Mouse (Mus musculus): ENCODE data around the gene Arid1b. TPM values are rescaled to one million over a fixed set of nuclear protein-coding genes. Genes with fewer than 3 reads are reported as not detected.

The Arid1b gene
- polyA plus RNA-seq (2015; fragmentation: Nextera tagmentation; extraction: Ambion mirVana) = 5.0 and 8.9 TPM in 2 replicates

DNA sequence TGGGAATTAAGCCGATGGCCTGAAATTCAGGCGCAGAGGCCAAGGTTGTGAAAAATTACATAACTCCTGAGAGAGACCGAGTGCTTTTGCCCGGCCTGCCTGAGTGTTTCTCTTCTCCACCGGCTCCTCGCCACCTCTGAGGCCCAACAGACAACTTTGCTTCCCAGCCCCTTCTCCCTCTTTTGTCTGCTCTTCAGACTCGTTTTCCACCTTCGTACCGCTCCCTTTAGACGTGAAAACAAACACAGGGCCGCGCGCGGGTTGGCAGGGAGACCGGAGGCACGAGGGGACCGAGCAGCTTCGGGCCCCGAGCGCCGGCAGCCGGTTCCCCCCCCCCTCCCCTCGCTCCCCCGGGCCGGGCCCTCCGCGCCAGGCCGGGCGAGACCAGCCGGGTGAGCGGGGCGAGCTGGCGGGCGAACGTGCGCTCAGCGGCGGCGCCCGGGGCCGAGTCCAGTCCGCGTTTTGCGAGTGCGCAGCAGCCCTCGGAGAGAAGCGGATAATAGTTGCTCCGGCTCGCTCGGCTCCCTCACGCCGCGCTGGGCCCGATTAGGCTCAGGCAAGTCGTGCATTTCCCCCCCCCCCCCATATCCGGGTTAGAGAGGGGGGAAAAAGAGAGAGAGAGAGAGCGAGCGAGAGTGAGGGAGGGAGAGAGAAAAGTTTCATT is at the start of gene Arid1b:
Gene Arid1b, plus strand, starts transcription at position 493 of the 664 bp plus-strand sequence.
- peak within 1 kb of the TSS; percentile 97 for H3K9ac ChIP-seq
- peak within 1 kb of the TSS; percentile 76 for H3K4me2 ChIP-seq
- H3K9me3 ChIP-seq (replicated peaks) = no peaks in the 10 kb centered on the region
- peak within 1 kb of the TSS; percentile 98 for H3K27ac ChIP-seq
- H3K36me3 ChIP-seq = no peaks in the 10 kb centered on the region
- peak within 1 kb of the TSS; percentile 97 for H3K4me3 ChIP-seq
- WGBS = under 1% methylated on average over 54 of the region's 58 CpGs
- ATAC-seq (replicated peaks; ENCODE audit: insufficient number of reproducible peaks, insufficient read depth, low FRiP score, low read depth) = peak; percentile 77
- H3K27me3 ChIP-seq = no peaks in the 10 kb centered on the region
- H3K4me1 ChIP-seq (replicated peaks) = peaks cover 13% of the 10 kb centered on the region

GRCm38 (mm10) chr17:4945311-4945751 is 48.8 kb upstream of the Arid1b start:
- Histone ChIP-seq H3K4me2 (peak overlapping the region; percentile 57; the same call in 1 of the 2 replicates), H3K9ac (no peak overlapping the region), H3K27me3 (no peaks in the 10 kb centered on the region), H3K27ac (peak overlapping the region; percentile 62), H3K9me3 (replicated peaks) (no peaks in the 10 kb centered on the region), H3K4me3 (no peak overlapping the region), H3K4me1 (replicated peaks) (peaks cover 27% of the 10 kb centered on the region), H3K36me3 (no peaks in the 10 kb centered on the region)
- WGBS = 76% methylated on average over 6 of the region's 6 CpGs
- ATAC-seq (replicated peaks; ENCODE audit: insufficient number of reproducible peaks, insufficient read depth, low FRiP score, low read depth) = no peak

- Histone ChIP-seq H3K4me1 (replicated peaks) (peaks cover 27% of the 10 kb centered on the region), H3K9me3 (replicated peaks) (no peaks in the 10 kb centered on the region), H3K4me3 (peak overlapping the region; percentile 27), H3K4me2 (peak overlapping the region; percentile 57), H3K27me3 (no peaks in the 10 kb centered on the region), H3K36me3 (no peaks in the 10 kb centered on the region), H3K27ac (peak overlapping the region; percentile 62), H3K9ac (no peak overlapping the region)
- WGBS = 14% methylated on average over 11 of the region's 11 CpGs
- peak; percentile 73; the same call in 1 of the 2 replicates for ATAC-seq (replicated peaks; ENCODE audit: insufficient number of reproducible peaks, insufficient read depth, low FRiP score, low read depth)
Measured at GRCm38 (mm10) chr17:4945871-4946331, 48.2 kb upstream of the Arid1b start.

GRCm38 (mm10) chr17:4946421-4946974 is 47.6 kb upstream of the Arid1b start:
- Histone ChIP-seq H3K9ac (no peak overlapping the region), H3K4me2 (peak overlapping the region; percentile 57), H3K27me3 (no peaks in the 10 kb centered on the region), H3K36me3 (no peaks in the 10 kb centered on the region), H3K4me3 (peak overlapping the region; percentile 25), H3K27ac (no peak overlapping the region), H3K9me3 (replicated peaks) (no peaks in the 10 kb centered on the region), H3K4me1 (replicated peaks) (peaks cover 27% of the 10 kb centered on the region)
- ATAC-seq (replicated peaks; ENCODE audit: insufficient number of reproducible peaks, insufficient read depth, low FRiP score, low read depth) = peak; percentile 58; the same call in 1 of the 2 replicates
- WGBS = 17% methylated on average over 12 of the region's 12 CpGs

DNA sequence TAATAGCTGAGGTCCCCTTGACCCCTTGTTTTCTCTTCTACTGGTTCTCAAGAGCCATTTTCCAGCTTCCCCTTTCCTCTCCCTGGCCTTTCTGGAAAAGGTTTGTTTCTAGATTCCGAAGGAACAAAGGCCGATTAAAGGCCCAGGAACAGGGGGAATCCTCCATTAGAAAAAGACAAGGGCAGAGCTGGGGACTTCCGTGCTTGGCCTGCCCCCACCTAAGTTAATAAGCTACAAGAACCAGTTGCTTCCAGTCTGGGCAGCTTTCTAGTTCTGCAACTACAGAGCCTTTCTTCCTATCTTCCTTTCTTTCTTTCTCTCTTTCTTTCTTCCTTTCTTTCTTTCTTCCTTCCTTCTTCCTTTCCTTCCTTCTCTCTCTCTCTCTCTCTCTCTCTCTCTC is 47.1 kb upstream of the Arid1b start:
- no peak overlapping the region for H3K4me3 ChIP-seq

DNA sequence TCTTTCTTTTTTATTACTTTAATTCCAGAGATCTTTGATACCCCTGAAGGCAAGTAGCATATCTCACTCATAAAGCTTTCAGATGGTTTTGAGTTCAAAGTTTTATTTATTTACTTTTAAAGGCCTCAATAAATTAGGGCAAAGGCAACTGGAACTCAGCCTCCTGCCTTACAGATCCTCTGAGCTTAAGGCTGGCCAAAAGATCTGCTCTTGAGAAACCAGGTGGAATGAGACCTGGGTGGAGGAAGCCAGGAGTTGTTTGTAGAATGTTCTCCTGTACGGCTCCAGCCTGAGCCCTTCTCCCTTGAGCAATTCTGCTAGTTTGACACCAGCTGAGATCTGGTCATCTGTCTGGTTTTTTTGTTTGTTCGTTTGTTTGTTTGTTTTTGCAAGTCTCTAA is 46.7 kb upstream of the Arid1b start:
- H3K27me3 ChIP-seq = no peaks in the 10 kb centered on the region
- H3K27ac ChIP-seq = no peak overlapping the region
- H3K9me3 ChIP-seq (replicated peaks) = no peaks in the 10 kb centered on the region
- peaks cover 27% of the 10 kb centered on the region for H3K4me1 ChIP-seq (replicated peaks)
- H3K36me3 ChIP-seq = no peaks in the 10 kb centered on the region
- no peak overlapping the region for H3K9ac ChIP-seq
- no peak overlapping the region for H3K4me3 ChIP-seq
- no peak overlapping the region for H3K4me2 ChIP-seq
- no peak for ATAC-seq (replicated peaks; ENCODE audit: insufficient number of reproducible peaks, insufficient read depth, low FRiP score, low read depth)
- WGBS = 58% methylated on average over 2 of the region's 2 CpGs

More for the DNA sequence above, 47.1 kb upstream of the Arid1b start:
- Histone ChIP-seq H3K9ac (no peak overlapping the region), H3K36me3 (no peaks in the 10 kb centered on the region), H3K27ac (no peak overlapping the region), H3K4me1 (replicated peaks) (peaks cover 27% of the 10 kb centered on the region), H3K9me3 (replicated peaks) (no peaks in the 10 kb centered on the region), H3K4me2 (peak overlapping the region; percentile 57; the same call in 1 of the 2 replicates), H3K27me3 (no peaks in the 10 kb centered on the region)
- WGBS = 60% methylated on average over 3 of the region's 3 CpGs
- no peak for ATAC-seq (replicated peaks; ENCODE audit: insufficient number of reproducible peaks, insufficient read depth, low FRiP score, low read depth)

DNA sequence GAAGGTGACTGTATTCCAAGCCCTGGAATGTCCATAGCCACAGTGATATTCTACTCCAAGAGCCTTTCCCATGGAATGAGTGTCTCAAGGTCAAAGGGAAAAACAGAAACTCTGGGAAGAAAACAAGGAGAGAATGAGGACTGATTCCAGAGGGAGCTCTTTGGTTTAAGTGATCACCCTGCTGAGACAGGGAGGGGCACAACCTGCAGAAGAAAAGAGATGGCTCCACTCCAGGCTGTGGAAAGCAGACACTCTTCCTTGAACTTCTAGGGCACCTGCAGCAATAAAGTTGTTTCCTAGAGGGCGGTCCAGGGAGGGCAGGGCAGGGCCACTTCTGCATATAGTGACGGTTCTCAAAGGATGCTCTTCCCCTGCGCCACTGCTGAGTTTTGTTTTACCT is 45.6 kb upstream of the Arid1b start:
- Histone ChIP-seq H3K4me1 (replicated peaks) (peaks cover 27% of the 10 kb centered on the region), H3K4me2 (no peak overlapping the region), H3K9ac (no peak overlapping the region), H3K27ac (no peak overlapping the region), H3K27me3 (no peaks in the 10 kb centered on the region), H3K36me3 (no peaks in the 10 kb centered on the region), H3K9me3 (replicated peaks) (no peaks in the 10 kb centered on the region), H3K4me3 (no peak overlapping the region)
- WGBS = 63% methylated on average over 3 of the region's 3 CpGs
- no peak for ATAC-seq (replicated peaks; ENCODE audit: insufficient number of reproducible peaks, insufficient read depth, low FRiP score, low read depth)

DNA sequence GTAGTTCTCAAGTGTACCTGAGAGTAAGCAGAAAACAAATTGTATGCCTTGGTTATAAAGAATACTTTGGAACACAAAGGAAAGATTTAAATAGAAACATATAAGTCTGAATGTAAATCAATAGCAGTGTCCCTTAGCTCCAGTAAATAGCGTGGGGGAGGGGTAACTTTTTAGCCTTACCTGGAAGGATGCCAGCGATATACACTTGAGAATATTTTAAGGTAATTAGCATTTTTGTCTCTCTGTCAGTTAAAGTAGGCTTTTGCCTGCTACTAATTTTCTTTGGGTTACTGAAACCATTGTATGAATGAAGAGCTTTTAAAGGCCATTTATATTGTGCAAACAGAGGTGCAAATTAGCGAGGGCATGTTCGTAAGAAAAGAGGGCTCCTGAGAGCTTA is 39.7 kb upstream of the Arid1b start:
- H3K4me1 ChIP-seq (replicated peaks) = peaks cover 4% of the 10 kb centered on the region; the same call in 1 of the 2 replicates
- H3K4me3 ChIP-seq = no peak overlapping the region
- H3K9ac ChIP-seq = no peak overlapping the region
- no peak overlapping the region for H3K4me2 ChIP-seq
- H3K27ac ChIP-seq = no peak overlapping the region
- H3K9me3 ChIP-seq (replicated peaks) = no peaks in the 10 kb centered on the region
- H3K36me3 ChIP-seq = no peaks in the 10 kb centered on the region
- no peak for ATAC-seq (replicated peaks; ENCODE audit: insufficient number of reproducible peaks, insufficient read depth, low FRiP score, low read depth)
- H3K27me3 ChIP-seq = no peaks in the 10 kb centered on the region
- WGBS = 79% methylated on average over 4 of the region's 4 CpGs

GRCm38 (mm10) chr17:4964192-4964877 is 29.8 kb upstream of the Arid1b start:
- no peak for ATAC-seq (replicated peaks; ENCODE audit: insufficient number of reproducible peaks, insufficient read depth, low FRiP score, low read depth)

DNA sequence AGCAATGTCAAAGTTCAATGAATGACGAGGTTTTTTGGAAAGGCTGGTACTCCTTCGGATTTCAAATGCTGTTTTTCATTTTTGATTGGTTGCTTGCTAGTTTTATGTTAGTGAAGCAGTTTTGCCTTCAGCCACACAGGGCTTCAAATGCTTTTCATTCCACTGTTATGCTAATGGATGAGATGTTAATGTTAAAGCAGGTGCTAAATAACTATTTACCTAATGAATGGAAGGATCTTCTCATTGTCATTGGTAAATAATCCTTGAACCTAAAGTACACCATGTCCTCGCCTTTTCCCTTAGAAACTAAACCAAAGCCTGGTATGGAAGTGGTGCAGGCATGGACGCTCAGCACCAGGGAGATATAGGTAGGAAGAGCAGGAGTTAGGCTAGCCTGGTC is 26.9 kb upstream of the Arid1b start:
- Histone ChIP-seq H3K36me3 (no peaks in the 10 kb centered on the region), H3K4me1 (replicated peaks) (no peaks in the 10 kb centered on the region), H3K4me2 (no peak overlapping the region), H3K27me3 (no peaks in the 10 kb centered on the region), H3K27ac (no peak overlapping the region), H3K4me3 (no peak overlapping the region), H3K9me3 (replicated peaks) (no peaks in the 10 kb centered on the region), H3K9ac (no peak overlapping the region)
- ATAC-seq (replicated peaks; ENCODE audit: insufficient number of reproducible peaks, insufficient read depth, low FRiP score, low read depth) = no peak
- 56% methylated on average over 4 of the region's 4 CpGs for WGBS

More at GRCm38 (mm10) chr17:4964192-4964877, 29.8 kb upstream of the Arid1b start:
- 77% methylated on average over 10 of the region's 10 CpGs for WGBS
- Histone ChIP-seq H3K27ac (no peak overlapping the region), H3K9ac (no peak overlapping the region), H3K36me3 (no peaks in the 10 kb centered on the region), H3K4me1 (replicated peaks) (no peaks in the 10 kb centered on the region), H3K27me3 (no peaks in the 10 kb centered on the region), H3K9me3 (replicated peaks) (no peaks in the 10 kb centered on the region), H3K4me3 (no peak overlapping the region), H3K4me2 (no peak overlapping the region)

- Histone ChIP-seq H3K9ac (no peak overlapping the region), H3K4me1 (replicated peaks) (no peaks in the 10 kb centered on the region), H3K27me3 (no peaks in the 10 kb centered on the region), H3K4me2 (no peak overlapping the region), H3K36me3 (no peaks in the 10 kb centered on the region), H3K9me3 (replicated peaks) (no peaks in the 10 kb centered on the region), H3K4me3 (no peak overlapping the region), H3K27ac (no peak overlapping the region)
- 91% methylated on average over 3 of the region's 3 CpGs for WGBS
- ATAC-seq (replicated peaks; ENCODE audit: insufficient number of reproducible peaks, insufficient read depth, low FRiP score, low read depth) = no peak
Measured at GRCm38 (mm10) chr17:4968035-4968434, 26.1 kb upstream of the Arid1b start.

Data from heart, embryonic 15.5 days (tissue).